Mouse (Mus musculus) kidney, adult 2 months (tissue): ENCODE measurements at regions not wholly inside any gene's neighbourhood (a gene's known extent, or its start where the extent isn't known, plus 50 kb on each side); places are given as distances from the start of the nearest gene placed in this dataset.

ENCODE experiments used
- CTCF ChIP-seq: fragments of 200-500 bp; conservative IDR thresholded peaks from 2 replicates; pipeline ENCODE4 v1.5.1; 2011; ENCODE audit warnings: low read depth, mild to moderate bottlenecking, control low read depth, low read length, moderate library complexity, mixed read lengths; ENCODE audit not compliant: insufficient read depth, insufficient read length
- POLR2A ChIP-seq: fragments of 200-500 bp; IDR thresholded peaks from one replicate; pipeline ENCODE4 v1.6.1; 2011; ENCODE audit warnings: low read depth, low read length, control low read depth

GRCm38 (mm10) chr10:54337234-54337633, 260.8 kb upstream of the Man1a start:
- no peak for TF ChIP-seq CTCF
- TF ChIP-seq POLR2A = no peak
